Mouse (Mus musculus) neural tube, embryonic 14.5 days (tissue): Measurements from ENCODE around the gene Nipal3. TPM values are rescaled to one million over a fixed set of nuclear protein-coding genes. Genes with fewer than 3 reads are reported as not detected.

ENCODE experiments used
- ATAC-seq: fragments of 200-750 bp; cut with Nextera tagmentation; 2 replicates; pipeline ENCODE4 v1.8.0; 2017; ENCODE audit warnings: low read depth, mild to moderate bottlenecking, moderate TSS enrichment, moderate library complexity
- H3K27ac ChIP-seq: fragments of 300-500 bp; sonication (generic); 2 replicates; pipeline ENCODE4 v1.5.1; 2014; ENCODE audit warnings: low read depth, mild to moderate bottlenecking, control low read depth, low read length, moderate library complexity, mixed read lengths
- H3K27me3 ChIP-seq: fragments of 300-500 bp; sonication (generic); 2 replicates; pipeline ENCODE4 v1.6.1; 2014; ENCODE audit warnings: low read length; ENCODE audit not compliant: control insufficient read depth, insufficient read depth
- H3K36me3 ChIP-seq: fragments of 300-500 bp; sonication (generic); 2 replicates; pipeline ENCODE4 v1.6.1; 2014; ENCODE audit warnings: low read length, mixed read lengths; ENCODE audit not compliant: control insufficient read depth, insufficient read depth
- H3K4me1 ChIP-seq: fragments of 300-500 bp; sonication (generic); 2 replicates; pipeline ENCODE4 v1.6.1; 2014; ENCODE audit warnings: low read length; ENCODE audit not compliant: control insufficient read depth, insufficient read depth
- H3K4me2 ChIP-seq: fragments of 300-500 bp; sonication (generic); 2 replicates; pipeline ENCODE4 v1.6.1; 2014; ENCODE audit warnings: mild to moderate bottlenecking, low read depth, low read length, control low read depth
- H3K4me3 ChIP-seq: fragments of 300-500 bp; sonication (generic); 2 replicates; pipeline ENCODE4 v1.5.1; 2014; ENCODE audit warnings: low read depth, low read length, control low read depth, mixed read lengths
- H3K9ac ChIP-seq: fragments of 300-500 bp; sonication (generic); replicated peaks from 2 replicates; pipeline ENCODE4 v1.6.1; 2014; ENCODE audit warnings: low read depth, mild to moderate bottlenecking, control low read depth, low read length, mixed read lengths
- H3K9me3 ChIP-seq: fragments of 300-500 bp; sonication (generic); 2 replicates; pipeline ENCODE4 v1.6.1; 2016; ENCODE audit warnings: low read length; ENCODE audit not compliant: control insufficient read depth
- WGBS: fragments of 180-500 bp; shearing (Covaris S2); extraction: QIAGEN DNeasy Blood & Tissue Kit; methylation state at CpG from one replicate; pipeline ENCODE4 v1.1.7; 2014; 5-methylcytosine and 5-hydroxymethylcytosine counted together
- polyA plus RNA-seq: library from polyadenylated mRNA; unstranded; fragments of >200 nt; fragmentation: Nextera tagmentation; extraction: Ambion mirVana; gene quantifications from 2 replicates; pipeline ENCODE4 v1.2.1, GENCODE M21; 2014

Nipal3 gene
- polyA plus RNA-seq, 1 experiment from 2014 or later: 14.9 TPM

- WGBS: 41% methylated on average over 12 of the region's 12 CpGs
- H3K27me3 ChIP-seq: no peaks in the 10 kb centered on the region
- H3K9me3 ChIP-seq: no peaks in the 10 kb centered on the region
- no peak overlapping the region for H3K4me3 ChIP-seq
- ATAC-seq: no peak
- H3K4me2 ChIP-seq: no peak overlapping the region
- H3K9ac ChIP-seq: no peak overlapping the region
- no peaks in the 10 kb centered on the region for H3K36me3 ChIP-seq
- H3K4me1 ChIP-seq: no peaks in the 10 kb centered on the region
- no peak overlapping the region for H3K27ac ChIP-seq
Observed at GRCm38 (mm10) chr4:135509515-135509914, 14.7 kb upstream of the Nipal3 start.

DNA sequence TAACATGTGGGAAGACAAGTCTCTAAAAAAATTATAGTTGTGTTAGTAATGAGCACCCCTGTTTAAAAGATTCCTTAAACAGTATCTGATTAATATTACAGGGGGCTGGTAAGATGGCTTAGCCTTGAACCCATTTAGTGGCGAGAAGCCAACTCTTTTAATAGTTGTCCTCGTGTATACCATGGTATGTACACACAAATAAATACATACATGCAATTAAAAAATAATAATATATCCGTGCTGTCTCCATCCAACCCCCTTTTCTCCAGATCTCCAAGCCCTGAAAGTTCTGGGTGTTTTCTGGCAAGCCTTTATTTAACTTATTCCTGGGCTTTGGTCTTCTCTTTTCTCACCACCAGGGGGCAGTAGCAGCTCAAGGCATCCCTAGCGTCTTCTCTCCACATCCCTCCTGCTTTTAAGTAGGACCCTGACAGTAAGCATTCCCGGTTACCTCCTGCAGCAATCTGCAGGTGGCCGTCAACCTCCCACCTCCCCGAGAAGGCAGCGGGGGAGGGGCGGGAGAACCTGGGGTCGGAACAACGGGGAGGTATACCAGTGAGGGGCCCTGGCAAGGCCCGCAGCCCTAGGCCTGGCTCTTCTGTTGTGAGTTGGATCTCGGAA is 13.7 kb upstream of the Nipal3 start:
- Histone ChIP-seq H3K9me3 (no peaks in the 10 kb centered on the region), H3K27ac (no peak overlapping the region), H3K4me2 (peak overlapping the region; percentile 37), H3K4me1 (no peaks in the 10 kb centered on the region), H3K9ac (no peak overlapping the region), H3K27me3 (no peaks in the 10 kb centered on the region), H3K4me3 (no peak overlapping the region), H3K36me3 (no peaks in the 10 kb centered on the region)
- 15% methylated on average over 13 of the region's 13 CpGs for WGBS
- ATAC-seq: peak; percentile 51

DNA sequence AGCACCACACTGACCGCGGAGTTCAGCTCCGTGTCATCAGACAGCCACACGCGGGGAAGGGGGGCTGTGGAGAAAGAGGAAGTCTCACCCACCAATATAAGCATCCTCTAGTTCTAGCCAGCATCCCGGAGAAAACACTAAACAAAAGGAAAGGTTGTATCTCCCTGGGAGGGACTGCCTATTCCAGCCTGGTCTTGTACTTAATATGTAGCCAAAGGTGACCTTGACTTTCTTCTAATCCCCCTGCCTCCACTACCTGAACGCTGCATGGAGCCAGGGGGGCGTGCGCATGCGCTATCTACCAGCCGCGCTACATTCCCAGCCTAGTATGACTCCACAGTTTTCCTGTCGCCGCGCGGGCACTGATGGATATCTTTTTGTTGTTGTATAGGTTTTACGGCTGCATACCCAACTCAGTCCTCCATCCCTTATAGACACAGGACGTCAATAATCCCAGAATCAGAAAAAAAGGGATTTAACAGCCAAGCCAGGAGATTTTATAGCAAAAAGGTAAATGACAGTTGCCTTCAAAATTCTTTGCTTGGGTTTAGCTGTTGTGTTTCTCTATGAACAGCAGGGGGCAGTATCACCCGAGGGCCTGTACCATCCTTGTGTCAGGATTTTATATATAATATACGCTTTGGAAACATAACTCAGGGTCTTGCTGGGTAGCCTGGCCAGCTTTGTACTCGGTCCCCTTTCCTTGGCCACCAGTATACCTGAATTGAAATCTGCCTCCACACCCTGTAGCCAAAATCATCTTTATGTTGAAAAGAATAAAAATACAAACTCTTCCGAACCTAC is 12.9 kb upstream of the Nipal3 start:
- ATAC-seq: peak; percentile 60; the same call in 1 of the 2 replicates
- 9% methylated on average over 22 of the region's 22 CpGs for WGBS
- peak overlapping the region; percentile 3; the same call in 1 of the 2 replicates for H3K4me3 ChIP-seq
- H3K27ac ChIP-seq: no peak overlapping the region
- H3K9ac ChIP-seq: no peak overlapping the region
- no peaks in the 10 kb centered on the region for H3K4me1 ChIP-seq
- no peaks in the 10 kb centered on the region for H3K27me3 ChIP-seq
- no peaks in the 10 kb centered on the region for H3K36me3 ChIP-seq
- H3K9me3 ChIP-seq: no peaks in the 10 kb centered on the region
- peak overlapping the region; percentile 37 for H3K4me2 ChIP-seq

DNA sequence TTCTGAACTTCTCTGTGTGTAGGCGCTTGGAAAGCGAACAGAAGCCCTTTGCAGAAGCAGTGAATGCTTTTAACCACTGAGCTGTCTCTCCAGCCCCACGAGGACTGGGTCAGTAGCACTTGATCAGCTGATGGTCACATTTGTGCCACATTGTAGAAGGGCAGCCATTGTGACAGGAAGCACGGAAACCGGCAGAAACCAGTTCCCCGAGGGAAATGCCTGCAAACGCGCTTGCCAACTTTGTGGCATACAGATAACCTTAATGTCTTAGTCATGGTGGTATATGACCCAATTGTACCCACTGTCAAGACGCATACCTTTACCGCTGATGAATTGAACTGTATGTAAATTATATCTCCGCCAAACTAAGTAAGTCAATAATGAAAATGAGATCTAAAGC is 11.0 kb upstream of the Nipal3 start:
- no peaks in the 10 kb centered on the region for H3K9me3 ChIP-seq
- no peak overlapping the region for H3K4me2 ChIP-seq
- H3K36me3 ChIP-seq: no peaks in the 10 kb centered on the region
- no peaks in the 10 kb centered on the region for H3K27me3 ChIP-seq
- no peak overlapping the region for H3K9ac ChIP-seq
- no peak overlapping the region for H3K27ac ChIP-seq
- H3K4me3 ChIP-seq: no peak overlapping the region
- H3K4me1 ChIP-seq: no peaks in the 10 kb centered on the region
- no peak for ATAC-seq
- 75% methylated on average over 11 of the region's 11 CpGs for WGBS

GRCm38 (mm10) chr4:135501587-135501986 is 6.7 kb upstream of the Nipal3 start:
- Histone ChIP-seq H3K4me2 (no peak overlapping the region), H3K9me3 (no peaks in the 10 kb centered on the region), H3K9ac (no peak overlapping the region), H3K27ac (no peak overlapping the region), H3K36me3 (no peaks in the 10 kb centered on the region), H3K4me1 (no peaks in the 10 kb centered on the region), H3K4me3 (no peak overlapping the region), H3K27me3 (no peaks in the 10 kb centered on the region)
- ATAC-seq: no peak
- 64% methylated on average over 4 of the region's 4 CpGs for WGBS

DNA sequence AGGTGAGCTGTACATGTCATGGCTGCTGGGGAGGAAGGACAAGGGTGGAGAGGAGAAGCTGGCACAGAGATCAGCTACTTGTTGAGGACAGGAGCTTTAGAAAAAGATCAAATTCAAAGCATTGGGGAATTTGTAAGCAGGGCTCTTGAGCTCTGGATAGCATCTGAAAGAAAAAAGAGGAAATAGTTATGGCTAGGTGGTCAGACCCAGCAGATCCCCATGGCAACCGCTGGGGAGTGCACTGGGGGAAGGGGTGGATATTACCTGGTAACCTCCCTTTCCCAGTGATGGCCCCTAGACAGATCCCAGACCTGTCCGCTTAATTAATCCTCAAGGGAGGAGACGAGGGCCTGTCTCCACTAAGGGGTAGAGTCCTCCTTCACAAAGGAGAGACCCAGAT is 5.0 kb upstream of the Nipal3 start:
- H3K9me3 ChIP-seq: no peaks in the 10 kb centered on the region
- ATAC-seq: no peak
- H3K4me1 ChIP-seq: no peaks in the 10 kb centered on the region
- no peak overlapping the region for H3K4me2 ChIP-seq
- H3K36me3 ChIP-seq: no peaks in the 10 kb centered on the region
- no peak overlapping the region for H3K4me3 ChIP-seq
- H3K9ac ChIP-seq: no peak overlapping the region
- H3K27ac ChIP-seq: no peak overlapping the region
- WGBS: 87% methylated on average over 3 of the region's 3 CpGs
- no peaks in the 10 kb centered on the region for H3K27me3 ChIP-seq

- Histone ChIP-seq H3K36me3 (no peaks in the 10 kb centered on the region), H3K4me2 (no peak overlapping the region), H3K27ac (no peak overlapping the region), H3K27me3 (no peaks in the 10 kb centered on the region), H3K9ac (no peak overlapping the region), H3K4me3 (no peak overlapping the region), H3K4me1 (peaks cover 7% of the 10 kb centered on the region), H3K9me3 (no peaks in the 10 kb centered on the region)
- 80% methylated on average over 6 of the region's 6 CpGs for WGBS
- ATAC-seq: no peak
Observed at GRCm38 (mm10) chr4:135498136-135498535, 3.3 kb upstream of the Nipal3 start.

GRCm38 (mm10) chr4:135495810-135496209 is 972 bp upstream of the Nipal3 start:
- Histone ChIP-seq H3K9me3 (no peaks in the 10 kb centered on the region), H3K9ac (no peak overlapping the region), H3K4me3 (no peak overlapping the region), H3K27ac (no peak overlapping the region), H3K27me3 (no peaks in the 10 kb centered on the region), H3K4me2 (peak overlapping the region; percentile 90; the same call in 1 of the 2 replicates), H3K36me3 (no peaks in the 10 kb centered on the region), H3K4me1 (peaks cover 8% of the 10 kb centered on the region)
- WGBS: 10% methylated on average over 18 of the region's 18 CpGs
- no peak for ATAC-seq

DNA sequence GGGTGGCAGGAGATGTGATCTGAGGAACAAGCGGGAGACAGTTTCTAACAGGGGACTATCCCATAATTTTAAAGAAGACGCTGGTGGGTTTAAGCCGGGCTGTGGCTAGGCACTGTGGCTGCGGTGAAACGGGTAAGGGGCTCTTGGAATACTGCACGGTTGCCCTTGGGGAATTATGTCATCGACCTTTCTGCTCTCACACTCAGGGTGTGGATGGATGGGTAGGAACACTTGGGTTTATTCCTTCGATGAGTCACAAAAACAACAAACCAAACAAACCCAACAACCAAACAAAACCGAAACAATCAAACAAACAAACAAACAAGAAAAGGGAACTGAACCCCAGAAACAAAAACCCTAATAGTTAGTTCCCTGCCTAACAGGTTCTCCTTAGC is 556 bp upstream of the Nipal3 start:
- peaks cover 8% of the 10 kb centered on the region for H3K4me1 ChIP-seq
- no peak for ATAC-seq
- peaks cover 1% of the 10 kb centered on the region for H3K36me3 ChIP-seq
- H3K9me3 ChIP-seq: no peaks in the 10 kb centered on the region
- H3K27ac ChIP-seq: no peak overlapping the region
- peak overlapping the region; percentile 90 for H3K4me2 ChIP-seq
- H3K27me3 ChIP-seq: no peaks in the 10 kb centered on the region
- peak overlapping the region; percentile 56 for H3K4me3 ChIP-seq
- 14% methylated on average over 9 of the region's 9 CpGs for whole genome bisulfite sequencing
- no peak overlapping the region for H3K9ac ChIP-seq
